Mouse (Mus musculus): ENCODE measurements around the gene Commd1. TPM values are rescaled to one million over a fixed set of nuclear protein-coding genes. Genes with fewer than 3 reads are reported as not detected.

The Commd1 gene
- polyA plus RNA-seq, 1 experiment from 2014 or later: 222 TPM

DNA sequence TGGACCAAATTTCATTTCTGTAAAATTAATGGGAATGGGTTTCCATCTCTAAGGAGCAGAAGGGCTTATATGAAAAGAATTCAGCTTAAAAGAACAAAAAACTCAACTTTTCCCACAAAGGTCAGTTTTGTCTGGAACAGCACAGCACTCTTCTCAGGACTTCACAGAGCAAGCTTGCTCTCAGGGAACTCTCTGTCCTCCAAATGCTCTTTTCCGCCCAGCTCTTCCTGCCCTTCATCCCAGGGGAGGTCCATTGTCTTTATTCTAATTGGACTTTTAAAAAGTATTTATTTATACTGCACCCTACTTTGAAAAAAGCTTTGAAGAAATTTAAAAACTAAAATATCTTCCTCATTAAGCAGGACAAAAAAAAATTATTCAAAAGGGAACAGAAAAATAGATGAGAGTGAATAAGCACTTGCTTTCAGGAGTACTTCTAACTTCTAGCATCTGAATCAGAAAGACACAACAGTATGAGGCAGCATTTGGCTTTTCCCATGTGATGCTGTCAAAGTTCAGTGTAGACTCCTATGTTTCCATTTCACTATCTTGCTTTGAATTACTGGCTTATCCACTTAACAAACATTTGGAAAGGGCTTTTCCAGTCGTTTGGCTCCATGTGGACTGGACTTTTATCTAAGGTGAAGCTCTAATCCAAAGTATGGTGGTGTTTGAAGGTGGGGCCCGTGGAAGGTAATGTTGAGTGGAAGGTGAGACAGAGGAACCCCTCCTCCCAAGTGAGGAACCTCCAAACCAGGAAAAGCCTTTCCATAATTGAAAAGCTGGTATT is 101.6 kb downstream of the Commd1 start:
- no peaks in the 10 kb centered on the region for H3K27me3 ChIP-seq (replicated peaks)
- WGBS (ENCODE audit: insufficient replicate concordance): 55% methylated on average over 3 of the region's 3 CpGs
- no peaks in the 10 kb centered on the region for H3K9me3 ChIP-seq (replicated peaks)
- no peak overlapping the region for H3K4me3 ChIP-seq
- H3K27ac ChIP-seq: no peak overlapping the region
- H3K36me3 ChIP-seq: no peaks in the 10 kb centered on the region
- H3K4me2 ChIP-seq: no peak overlapping the region
- H3K9ac ChIP-seq: no peak overlapping the region
- H3K4me1 ChIP-seq: peaks cover 20% of the 10 kb centered on the region
- no peak for ATAC-seq

- Histone ChIP-seq H3K4me2 (no peak overlapping the region), H3K36me3 (no peaks in the 10 kb centered on the region), H3K4me1 (peaks cover 20% of the 10 kb centered on the region), H3K4me3 (no peak overlapping the region), H3K27me3 (replicated peaks) (no peaks in the 10 kb centered on the region), H3K9ac (no peak overlapping the region), H3K27ac (no peak overlapping the region), H3K9me3 (replicated peaks) (no peaks in the 10 kb centered on the region)
- WGBS (ENCODE audit: insufficient replicate concordance): 66% methylated on average over 4 of the region's 4 CpGs
- ATAC-seq: no peak
These were observed 102.5 kb downstream of the Commd1 start for GRCm38 (mm10) chr11:22879645-22880044.

GRCm38 (mm10) chr11:22876680-22877330 is 105.4 kb downstream of the Commd1 start:
- Histone ChIP-seq H3K4me1 (peaks cover 39% of the 10 kb centered on the region), H3K27ac (peak overlapping the region; percentile 52; the same call in 1 of the 2 replicates)

DNA sequence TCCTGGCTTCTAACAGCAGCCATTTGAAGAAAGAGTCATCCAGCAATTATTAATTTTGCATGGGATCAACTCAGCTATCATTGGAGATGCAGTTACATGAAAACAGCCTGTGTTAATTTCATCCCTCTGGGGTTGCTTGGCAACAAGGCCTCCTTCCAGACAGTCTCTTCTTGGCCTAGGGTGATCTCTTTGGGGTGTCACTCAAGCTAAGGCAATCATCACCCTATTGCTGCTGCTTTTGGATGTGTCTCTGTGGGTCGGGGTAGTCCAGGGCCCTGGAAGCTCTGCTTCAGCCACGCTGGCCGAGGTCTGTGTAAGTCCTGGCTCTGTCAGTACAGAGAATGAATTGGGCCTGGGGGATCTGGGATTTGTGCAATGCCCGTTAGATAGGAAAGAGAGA is 106.9 kb downstream of the Commd1 start:
- Histone ChIP-seq H3K9ac (no peak overlapping the region), H3K4me2 (no peak overlapping the region), H3K4me1 (peaks cover 48% of the 10 kb centered on the region), H3K27me3 (replicated peaks) (no peaks in the 10 kb centered on the region), H3K9me3 (replicated peaks) (no peaks in the 10 kb centered on the region), H3K27ac (no peak overlapping the region), H3K36me3 (no peaks in the 10 kb centered on the region), H3K4me3 (no peak overlapping the region)
- no peak for ATAC-seq
- 77% methylated on average over 4 of the region's 4 CpGs for WGBS (ENCODE audit: insufficient replicate concordance)

More at GRCm38 (mm10) chr11:22876680-22877330, 105.4 kb downstream of the Commd1 start:
- peak; percentile 88 for ATAC-seq
- Histone ChIP-seq H3K27me3 (replicated peaks) (no peaks in the 10 kb centered on the region), H3K9ac (0 out of 2 replicates have a peak overlapping the region, but pooled peaks have one; percentile 34), H3K9me3 (replicated peaks) (no peaks in the 10 kb centered on the region), H3K36me3 (no peaks in the 10 kb centered on the region), H3K4me2 (peak overlapping the region; percentile 34), H3K4me3 (no peak overlapping the region)
- WGBS (ENCODE audit: insufficient replicate concordance): 23% methylated on average over 3 of the region's 3 CpGs

GRCm38 (mm10) chr11:22874747-22875146 is 107.4 kb downstream of the Commd1 start:
- Histone ChIP-seq H3K4me3 (no peak overlapping the region), H3K4me2 (no peak overlapping the region), H3K4me1 (peaks cover 48% of the 10 kb centered on the region), H3K9ac (no peak overlapping the region), H3K27me3 (replicated peaks) (no peaks in the 10 kb centered on the region), H3K9me3 (replicated peaks) (no peaks in the 10 kb centered on the region), H3K36me3 (no peaks in the 10 kb centered on the region), H3K27ac (no peak overlapping the region)
- WGBS (ENCODE audit: insufficient replicate concordance): 75% methylated on average over 6 of the region's 6 CpGs
- ATAC-seq: no peak

DNA sequence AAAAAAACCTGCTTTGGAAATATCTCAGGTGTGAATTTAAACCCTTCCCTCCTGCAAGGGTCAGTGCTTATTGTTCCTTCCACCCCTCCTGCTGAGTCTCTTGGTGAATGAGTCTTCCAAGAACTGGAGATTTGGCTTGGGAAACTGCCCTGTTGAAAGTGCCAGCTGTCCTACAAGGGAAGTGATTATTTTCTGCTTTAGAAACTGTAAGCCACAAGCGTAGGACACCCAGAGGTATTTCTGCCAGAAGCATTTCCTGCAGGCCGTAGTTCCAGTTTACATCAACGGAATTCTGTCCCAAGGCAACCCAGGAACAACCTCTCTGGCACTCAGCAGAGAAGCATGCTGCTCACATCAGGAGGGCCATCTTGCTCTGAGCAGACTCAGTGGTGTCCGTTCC is 108.8 kb downstream of the Commd1 start:
- no peak overlapping the region for H3K4me3 ChIP-seq
- 73% methylated on average over 4 of the region's 4 CpGs for WGBS (ENCODE audit: insufficient replicate concordance)
- no peaks in the 10 kb centered on the region for H3K9me3 ChIP-seq (replicated peaks)
- H3K27ac ChIP-seq: no peak overlapping the region
- no peaks in the 10 kb centered on the region for H3K36me3 ChIP-seq
- H3K27me3 ChIP-seq (replicated peaks): no peaks in the 10 kb centered on the region
- H3K4me1 ChIP-seq: peaks cover 48% of the 10 kb centered on the region
- H3K4me2 ChIP-seq: no peak overlapping the region
- ATAC-seq: no peak
- no peak overlapping the region for H3K9ac ChIP-seq

- Histone ChIP-seq H3K9me3 (replicated peaks) (no peaks in the 10 kb centered on the region), H3K27me3 (replicated peaks) (no peaks in the 10 kb centered on the region), H3K4me3 (peak overlapping the region; percentile 39), H3K9ac (peak overlapping the region; percentile 7; the same call in 1 of the 2 replicates), H3K4me2 (peak overlapping the region; percentile 60), H3K27ac (peak overlapping the region; percentile 50; the same call in 1 of the 2 replicates), H3K36me3 (no peaks in the 10 kb centered on the region), H3K4me1 (peaks cover 43% of the 10 kb centered on the region)
- ATAC-seq: no peak
- WGBS (ENCODE audit: insufficient replicate concordance): 18% methylated on average over 4 of the region's 4 CpGs
These were observed 109.9 kb downstream of the Commd1 start for GRCm38 (mm10) chr11:22872307-22872680.

DNA sequence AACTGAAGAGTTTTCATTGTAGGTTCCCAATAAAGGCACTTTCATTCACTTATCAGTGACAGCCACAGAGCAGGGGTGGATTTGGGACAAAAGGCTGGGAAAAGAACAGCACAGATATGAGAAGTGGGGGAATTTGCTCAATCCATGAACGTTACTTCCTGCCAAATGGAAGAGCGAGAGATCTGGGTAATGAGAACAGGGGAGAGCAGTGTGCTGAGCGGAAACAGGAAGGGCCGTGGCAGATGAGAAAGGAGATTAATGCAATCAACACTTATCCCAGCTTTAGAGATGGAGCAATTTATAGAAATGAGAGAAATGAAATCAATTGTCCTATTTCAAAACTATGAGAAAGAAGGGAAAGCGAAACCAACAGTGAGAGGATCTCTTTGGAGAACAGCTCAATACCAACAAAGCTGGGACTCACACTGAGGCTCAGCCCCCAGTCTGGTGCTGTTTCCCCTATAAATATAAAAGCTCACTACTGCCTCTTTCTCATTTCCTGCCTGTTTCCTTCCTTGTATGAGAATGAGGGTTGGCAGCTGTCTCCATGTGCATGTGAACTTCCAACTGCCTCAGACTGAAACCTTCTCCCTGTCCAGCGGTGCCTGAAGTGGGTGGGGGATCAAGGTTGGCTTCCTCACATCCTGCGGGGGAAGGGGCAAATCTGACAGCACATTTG is 110.4 kb downstream of the Commd1 start:
- H3K9ac ChIP-seq: peak overlapping the region; percentile 7; the same call in 1 of the 2 replicates
- WGBS (ENCODE audit: insufficient replicate concordance): 17% methylated on average over 7 of the region's 7 CpGs
- H3K9me3 ChIP-seq (replicated peaks): no peaks in the 10 kb centered on the region
- H3K4me1 ChIP-seq: peaks cover 38% of the 10 kb centered on the region
- no peaks in the 10 kb centered on the region for H3K27me3 ChIP-seq (replicated peaks)
- H3K27ac ChIP-seq: peak overlapping the region; percentile 50; the same call in 1 of the 2 replicates
- H3K4me2 ChIP-seq: peak overlapping the region; percentile 60
- ATAC-seq: peak; percentile 58; the same call in 1 of the 2 replicates
- no peaks in the 10 kb centered on the region for H3K36me3 ChIP-seq
- H3K4me3 ChIP-seq: peak overlapping the region; percentile 39

DNA sequence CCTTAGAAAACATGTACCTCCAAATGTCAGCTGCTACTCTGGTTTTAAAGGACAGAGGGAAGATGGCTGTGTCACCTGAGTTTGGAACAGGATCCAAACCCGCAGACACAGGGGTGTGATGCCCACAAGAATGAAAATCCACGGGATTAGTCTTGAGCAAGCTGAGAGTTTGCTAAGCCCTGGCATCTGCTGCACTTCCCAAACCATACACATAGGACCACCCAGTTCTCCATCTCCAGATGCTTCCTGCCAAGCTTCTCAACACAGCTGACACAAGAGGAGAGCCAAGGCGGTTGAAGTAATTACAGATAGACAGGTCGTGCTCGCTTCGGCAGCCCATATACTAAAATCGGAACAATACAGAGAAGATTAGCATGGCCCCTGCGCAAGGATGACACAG is 113.6 kb downstream of the Commd1 start:
- no peak overlapping the region for H3K4me2 ChIP-seq
- no peaks in the 10 kb centered on the region for H3K9me3 ChIP-seq (replicated peaks)
- no peak overlapping the region for H3K27ac ChIP-seq
- 72% methylated on average over 8 of the region's 8 CpGs for WGBS (ENCODE audit: insufficient replicate concordance)
- no peak overlapping the region for H3K9ac ChIP-seq
- ATAC-seq: no peak
- H3K27me3 ChIP-seq (replicated peaks): peaks cover 2% of the 10 kb centered on the region
- H3K36me3 ChIP-seq: no peaks in the 10 kb centered on the region
- peaks cover 25% of the 10 kb centered on the region for H3K4me1 ChIP-seq
- no peak overlapping the region for H3K4me3 ChIP-seq

DNA sequence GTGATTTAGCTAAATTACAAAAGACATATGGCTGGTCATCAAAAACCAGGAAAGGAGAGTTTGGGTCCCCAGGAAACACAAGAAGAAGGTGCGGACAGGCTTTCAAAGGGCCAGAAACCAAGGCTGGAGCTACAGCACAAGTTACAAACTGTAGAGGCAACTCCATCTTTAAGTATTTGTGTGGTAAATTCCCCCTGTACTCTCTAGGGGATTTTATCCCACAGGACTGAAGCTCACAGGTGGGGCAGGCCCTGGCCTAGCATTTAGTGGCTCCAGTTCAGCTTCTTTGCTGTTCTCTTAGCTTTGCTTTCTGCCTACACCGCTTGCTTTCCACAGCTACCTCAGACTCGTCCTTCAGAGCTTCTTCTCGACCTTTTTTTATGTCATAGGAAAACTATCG is 114.5 kb downstream of the Commd1 start:
- H3K4me3 ChIP-seq: no peak overlapping the region
- no peaks in the 10 kb centered on the region for H3K9me3 ChIP-seq (replicated peaks)
- H3K4me2 ChIP-seq: no peak overlapping the region
- WGBS (ENCODE audit: insufficient replicate concordance): 75% methylated on average over 5 of the region's 5 CpGs
- H3K9ac ChIP-seq: no peak overlapping the region
- peaks cover 18% of the 10 kb centered on the region for H3K4me1 ChIP-seq
- no peak overlapping the region for H3K27ac ChIP-seq
- ATAC-seq: no peak
- no peaks in the 10 kb centered on the region for H3K36me3 ChIP-seq
- H3K27me3 ChIP-seq (replicated peaks): peaks cover 4% of the 10 kb centered on the region

- H3K4me1 ChIP-seq: no peaks in the 10 kb centered on the region
- no peaks in the 10 kb centered on the region for H3K36me3 ChIP-seq
- WGBS (ENCODE audit: insufficient replicate concordance): 61% methylated on average over 7 of the region's 7 CpGs
- H3K9ac ChIP-seq: no peak overlapping the region
- no peak for ATAC-seq
- H3K27me3 ChIP-seq (replicated peaks): peaks cover 4% of the 10 kb centered on the region
- H3K27ac ChIP-seq: no peak overlapping the region
- no peaks in the 10 kb centered on the region for H3K9me3 ChIP-seq (replicated peaks)
- no peak overlapping the region for H3K4me3 ChIP-seq
- no peak overlapping the region for H3K4me2 ChIP-seq
These were observed 116.4 kb downstream of the Commd1 start for GRCm38 (mm10) chr11:22865635-22866246.
